Mouse (Mus musculus) CD4-positive helper T cell, adult 2 months (primary cell): Measurements from ENCODE around the gene Procr.

Experiments used
- DNase-seq: peaks from one replicate; pipeline ENCODE4 v3.0.0-alpha.2; 2012; ENCODE audit warnings: low read depth, missing footprints, low spot score

Procr gene

GRCm38 (mm10) chr2:155755746-155756145 is 4.8 kb downstream of the Procr start:
- peak; percentile 57 for DNase-seq

- DNase-seq, result no peak
These were observed 6.1 kb downstream of the Procr start for GRCm38 (mm10) chr2:155756855-155757566.

DNA sequence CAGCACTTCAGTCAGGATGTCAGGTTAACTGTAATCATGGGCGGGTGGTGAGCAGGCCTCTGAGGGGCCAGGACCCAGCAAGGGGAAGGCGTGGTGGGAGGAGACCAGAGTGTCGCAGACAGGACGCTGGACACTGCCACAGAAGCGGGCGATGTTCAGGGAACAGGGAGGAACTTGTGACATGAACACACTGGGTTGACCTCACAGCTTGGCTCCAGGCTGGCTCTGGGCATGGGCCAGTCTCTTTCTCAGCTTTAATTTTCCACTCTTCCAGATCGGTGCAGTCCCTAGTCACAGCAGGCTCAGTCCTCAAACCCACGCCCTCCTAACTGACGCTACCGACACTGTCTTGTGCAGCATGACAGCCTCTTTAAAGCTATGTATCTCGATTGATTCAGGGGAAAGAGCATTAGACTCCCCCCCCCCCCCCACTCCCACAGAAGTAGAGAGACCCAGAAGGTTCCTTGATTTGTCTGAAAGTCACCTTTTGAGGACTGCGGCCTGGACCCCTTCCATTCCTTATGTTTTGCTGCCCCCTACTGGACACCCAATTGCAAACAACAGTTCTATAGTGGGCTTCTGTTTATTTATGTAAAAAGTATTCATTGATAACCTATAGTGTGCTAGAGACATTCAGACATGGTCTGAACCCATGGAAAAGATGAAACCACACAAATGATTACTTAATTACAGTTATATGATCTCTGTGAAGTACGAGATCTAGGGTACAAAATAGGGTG is 13.9 kb downstream of the Procr start:
- peak; percentile 75 for DNase-seq

DNA sequence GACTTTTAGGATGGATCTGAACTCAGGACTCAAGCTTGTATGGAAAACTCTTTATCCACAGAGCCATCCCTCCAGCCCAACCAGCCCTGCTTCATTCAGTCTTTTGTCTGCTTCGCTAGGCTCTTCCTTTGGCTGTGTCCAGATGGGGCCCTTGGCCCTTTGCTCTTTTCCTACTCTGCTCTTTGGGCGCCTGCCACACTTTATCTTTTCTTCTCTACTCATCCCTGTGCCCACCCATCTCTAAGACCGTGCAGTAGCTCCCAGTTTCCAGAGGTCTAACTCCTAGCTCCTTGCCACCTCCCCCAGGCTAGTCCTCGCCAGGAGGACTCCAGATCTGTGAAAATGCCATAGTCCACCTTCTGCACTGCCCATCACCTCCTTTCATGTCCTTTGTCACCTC is 22.7 kb downstream of the Procr start:
- no peak for DNase-seq

DNA sequence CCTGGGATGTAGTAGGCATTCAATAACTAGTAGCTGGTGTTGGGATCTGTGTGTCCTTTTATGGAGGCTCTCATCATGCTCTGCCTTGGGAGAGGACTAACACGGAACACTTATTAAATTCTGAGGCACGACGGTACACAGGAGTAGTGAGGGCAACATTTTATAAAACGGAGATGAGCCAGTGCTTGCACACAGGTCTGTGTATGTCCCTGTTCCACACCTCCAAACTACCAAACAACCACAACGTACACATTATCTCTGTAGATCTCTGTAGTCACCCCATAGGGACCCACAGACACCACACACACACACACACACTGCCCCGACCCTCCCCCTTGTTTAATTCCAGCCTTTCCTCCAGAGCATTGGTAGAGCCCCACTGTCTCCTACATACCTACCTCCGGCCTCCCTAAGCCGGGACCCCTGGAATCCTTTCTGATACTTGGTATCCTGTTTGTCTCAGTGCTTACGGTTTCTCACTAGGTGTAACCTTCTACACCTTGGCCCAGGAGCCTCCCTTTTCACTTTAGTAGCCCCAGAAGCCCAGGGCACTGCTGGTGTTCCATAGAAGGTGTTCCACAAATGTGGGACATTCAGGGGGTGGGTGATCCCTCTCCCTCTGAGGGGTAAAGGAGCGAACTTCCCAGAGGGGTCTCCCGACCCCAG is 23.5 kb downstream of the Procr start:
- DNase-seq, result no peak

DNA sequence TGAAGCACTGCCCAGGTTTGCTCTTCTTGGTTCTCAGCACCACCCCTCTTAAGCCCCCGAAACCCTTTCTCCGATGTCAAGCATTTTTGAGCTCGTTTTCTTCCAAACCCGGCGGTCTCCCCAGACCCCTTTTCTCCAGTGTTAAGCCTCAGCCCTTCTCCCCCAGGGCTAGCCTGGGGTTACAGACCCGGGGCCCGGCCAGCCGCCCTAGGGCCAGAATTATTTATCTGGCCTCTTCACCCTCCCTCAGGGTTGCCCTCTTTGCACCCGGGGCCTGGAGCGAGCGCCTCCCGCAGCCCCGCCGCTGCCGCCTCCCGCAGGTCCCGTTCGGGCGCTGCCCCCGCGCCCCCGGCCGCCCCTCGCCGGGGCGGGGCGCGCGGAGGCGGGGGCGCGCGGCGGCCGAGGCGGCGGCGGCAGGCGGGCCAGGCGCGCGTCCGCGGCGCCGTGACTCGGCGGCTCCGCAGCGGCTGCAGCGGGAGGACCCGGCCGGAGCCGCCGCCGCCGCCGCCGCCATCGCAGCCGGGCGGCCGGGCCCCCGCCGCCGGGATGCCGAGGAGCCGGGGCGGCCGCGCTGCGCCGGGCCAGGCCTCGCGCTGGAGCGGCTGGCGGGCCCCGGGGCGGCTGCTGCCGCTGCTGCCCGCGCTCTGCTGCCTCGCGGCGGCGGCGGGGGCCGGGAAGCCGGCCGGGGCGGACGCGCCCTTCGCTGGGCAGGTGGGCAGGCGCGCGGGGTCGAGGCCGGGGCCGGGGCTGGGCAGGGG is 24.2 kb downstream of the Procr start, which contains the start of gene Mmp24:
Gene Mmp24 (plus strand): TSS at position 416 of the 758 bp plus-strand sequence.
- DNase-seq, result no peak

- peak; percentile 27 for DNase-seq
These were observed 24.9 kb downstream of the Procr start for GRCm38 (mm10) chr2:155775685-155776263.

DNA sequence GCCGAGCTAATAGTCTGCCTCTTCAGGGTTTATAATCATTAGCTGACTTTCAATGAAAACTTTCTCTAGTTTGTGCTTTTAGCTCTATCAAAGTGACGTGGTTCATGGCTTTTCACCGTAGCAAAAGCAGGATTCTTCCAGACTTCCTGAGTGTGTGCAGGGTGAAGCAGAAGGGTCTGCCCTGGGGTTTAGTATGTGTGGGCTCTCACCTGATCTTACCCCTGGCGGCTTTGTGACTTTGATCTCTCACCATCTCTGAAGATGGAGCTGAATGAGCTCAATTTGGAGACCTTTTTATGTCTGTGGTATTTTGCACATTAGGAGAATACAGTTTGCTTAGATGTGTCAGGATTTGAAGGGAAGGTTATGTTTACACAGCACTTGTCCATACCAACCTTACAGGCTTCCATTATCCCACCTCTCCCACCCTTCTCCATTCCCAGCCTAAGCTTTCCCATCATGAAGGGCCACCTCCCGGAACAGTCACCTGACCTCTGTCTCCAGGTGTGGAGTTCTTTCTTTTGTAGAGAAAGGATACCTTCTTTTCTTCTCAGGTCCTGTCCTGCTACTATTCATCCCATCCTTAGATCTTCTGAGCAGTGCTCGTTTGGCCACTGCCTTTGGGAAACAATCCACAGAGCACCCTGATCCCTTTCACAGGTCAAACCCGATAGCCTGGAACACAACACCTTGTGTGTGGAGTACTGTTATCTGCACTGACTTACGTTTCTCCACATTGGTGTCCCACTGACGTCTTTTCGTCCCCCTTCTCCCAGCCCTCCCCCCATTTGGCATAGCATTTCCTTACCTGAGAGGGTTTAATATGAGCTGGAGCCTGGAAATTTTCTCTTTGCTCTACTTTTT is 26.1 kb downstream of the Procr start:
- no peak for DNase-seq

DNA sequence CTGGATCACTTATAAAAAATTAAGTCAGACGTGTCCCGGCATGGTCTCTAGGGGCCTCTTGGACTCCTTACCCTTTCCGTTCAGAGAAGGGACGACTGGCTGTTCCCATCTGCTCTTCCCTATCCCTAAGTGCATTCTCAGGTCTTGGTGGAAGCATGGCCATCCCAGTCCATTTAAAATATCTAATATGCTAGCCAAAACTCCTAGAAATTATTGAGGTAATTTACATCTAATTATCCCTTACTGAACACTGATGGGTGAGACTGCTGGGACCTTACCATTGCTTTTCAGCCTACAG is 26.7 kb downstream of the Procr start:
- DNase-seq, result no peak

- no peak for DNase-seq
These were observed 27.1 kb downstream of the Procr start for GRCm38 (mm10) chr2:155778004-155778403.

DNA sequence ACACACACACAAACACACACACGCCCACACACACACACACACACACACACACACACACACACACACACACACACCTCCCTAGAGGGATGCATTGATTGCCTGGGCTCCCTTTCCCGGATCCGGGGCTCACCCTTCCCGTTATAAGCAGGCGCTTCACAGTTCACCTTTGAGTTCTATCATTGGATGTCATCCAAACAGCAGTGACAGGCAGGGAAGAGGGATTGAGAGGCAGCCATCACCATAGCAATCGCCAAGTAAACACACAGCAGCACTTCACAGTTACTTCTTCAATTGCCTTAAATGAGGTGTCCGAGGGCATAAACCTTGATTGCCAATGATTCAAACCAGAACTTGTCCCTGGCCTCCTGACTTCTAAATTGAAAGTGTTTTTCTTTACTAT is 28.1 kb downstream of the Procr start:
- no peak for DNase-seq

GRCm38 (mm10) chr2:155779506-155779905 is 28.6 kb downstream of the Procr start:
- DNase-seq, result no peak

GRCm38 (mm10) chr2:155784534-155784933 is 33.6 kb downstream of the Procr start:
- no peak for DNase-seq

- DNase-seq, result no peak
These were observed 36.0 kb downstream of the Procr start for GRCm38 (mm10) chr2:155786905-155787304.

- DNase-seq, result no peak
These were observed 37.3 kb downstream of the Procr start for GRCm38 (mm10) chr2:155787949-155788931.

- no peak for DNase-seq
These were observed 42.0 kb downstream of the Procr start for GRCm38 (mm10) chr2:155792899-155793298.

DNA sequence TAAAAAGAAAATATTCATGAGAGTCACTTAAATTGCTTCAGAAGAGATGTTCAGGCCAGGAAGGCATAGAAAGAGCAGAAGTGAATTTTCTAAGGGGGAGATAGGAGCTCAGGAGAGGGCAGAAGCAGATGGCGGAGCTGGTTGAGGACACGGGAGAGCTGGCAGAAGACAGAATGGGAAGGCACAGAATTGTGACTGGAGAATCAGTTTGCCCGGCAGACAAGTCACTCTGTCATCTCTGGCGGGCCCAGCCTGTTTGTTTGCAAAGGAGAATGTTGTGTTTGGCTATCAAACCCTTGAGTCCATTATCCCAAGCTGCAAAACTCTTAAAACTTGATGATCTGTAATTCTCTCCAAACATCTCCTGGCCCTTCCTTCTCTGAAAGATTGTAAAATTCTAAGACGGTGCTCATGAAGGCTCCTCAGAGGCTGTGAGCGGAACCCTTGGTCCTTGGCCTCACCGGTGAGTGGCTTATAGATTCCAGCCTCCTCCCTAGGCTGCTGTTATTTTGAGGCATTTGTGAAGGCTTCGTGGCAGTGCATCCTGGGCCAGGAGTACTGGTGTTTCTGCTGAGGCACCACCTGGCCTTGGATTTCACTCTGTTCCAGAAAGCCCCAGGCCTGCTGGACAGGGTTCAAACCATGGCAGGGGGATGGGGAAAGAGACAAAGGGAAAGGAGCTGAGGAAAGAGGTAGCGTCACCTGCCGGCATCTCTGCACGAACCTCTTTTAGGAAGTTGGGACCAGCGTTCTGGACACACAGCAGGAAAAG is 43.9 kb downstream of the Procr start:
- DNase-seq, result no peak

- DNase-seq, result no peak
These were observed 47.7 kb downstream of the Procr start for GRCm38 (mm10) chr2:155798613-155799012.

- no peak for DNase-seq
These were observed 51.8 kb downstream of the Procr start for GRCm38 (mm10) chr2:155802761-155803160.
